Mouse (Mus musculus) granulocyte monocyte progenitor cell, adult 5-6 weeks (primary cell): ENCODE measurements at regions not wholly inside any gene's neighbourhood (a gene's known extent, or its start where the extent isn't known, plus 50 kb on each side); places are given as distances from the start of the nearest gene placed in this dataset.
"Not testable (repeated sequence)": the region's sequence is repeated elsewhere in the genome, so short reads cannot be mapped to it uniquely, and the experiment has no call there.

Source experiments
- ATAC-seq: replicated peaks from 2 replicates; pipeline ENCODE4 v1.8.0; 2016; ENCODE audit warnings: mild to moderate bottlenecking, moderate TSS enrichment, inconsistent platforms; ENCODE audit not compliant: poor library complexity, severe bottlenecking

DNA sequence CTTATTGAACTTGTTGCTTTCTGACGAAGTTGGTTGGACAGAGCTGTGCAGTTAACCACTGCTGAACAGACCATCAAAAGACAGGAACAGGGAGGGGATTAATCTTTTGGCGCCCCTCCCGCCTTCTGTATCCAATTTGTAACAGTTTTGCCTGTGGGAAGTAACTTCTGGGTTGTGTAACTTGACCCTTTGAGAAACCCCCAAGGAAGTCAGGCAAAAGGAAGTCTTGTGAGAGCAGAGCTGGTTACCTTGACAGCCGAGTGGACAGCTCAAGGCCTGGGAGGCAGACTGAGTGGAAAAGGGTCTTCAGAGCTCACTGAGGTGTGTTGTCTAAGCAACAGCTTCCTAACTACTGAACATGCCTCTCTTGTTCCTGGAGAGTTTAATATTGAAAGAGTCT, 75.8 kb upstream of the Hao2 start:
- no peak for ATAC-seq

DNA sequence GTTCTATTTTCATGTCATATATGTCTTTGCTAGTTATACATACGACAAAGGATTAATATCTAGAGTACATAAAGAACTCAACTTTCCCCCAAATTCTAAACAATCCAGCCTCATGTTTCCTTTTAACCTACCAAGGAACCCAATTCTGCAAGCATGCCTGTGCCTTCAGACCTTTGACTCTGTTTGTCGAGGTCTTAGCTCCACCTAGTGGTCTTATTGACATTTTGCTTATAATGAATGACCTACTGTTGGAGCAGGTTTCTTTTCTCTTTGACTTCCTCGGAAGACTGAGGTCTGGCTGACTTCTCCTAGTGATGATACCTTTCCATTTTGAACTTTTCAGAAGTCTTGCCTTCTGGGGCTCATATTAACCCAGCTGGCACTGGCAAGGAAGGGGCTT, 82.7 kb upstream of the Hao2 start:
- peak; percentile 52; the same call in 1 of the 2 replicates for ATAC-seq

DNA sequence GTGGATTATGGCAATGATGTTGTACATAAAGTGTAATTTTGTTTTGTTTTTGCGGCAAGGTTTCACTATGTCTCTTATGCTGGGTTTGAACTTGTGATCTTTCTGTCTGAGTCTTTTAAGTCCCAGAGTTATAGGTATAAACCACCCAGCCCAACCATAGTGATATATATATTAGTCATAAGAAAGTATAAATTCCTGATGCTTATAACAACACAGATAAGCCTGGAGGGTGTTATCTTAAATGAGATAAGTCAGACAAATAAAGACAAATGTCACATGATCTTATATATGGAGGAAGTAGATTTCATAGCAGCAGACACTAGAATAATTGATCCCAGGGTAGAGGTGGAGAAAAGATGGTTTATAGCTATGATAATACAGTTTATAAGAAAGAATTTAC, 89.7 kb upstream of the Hao2 start:
- ATAC-seq = no peak

DNA sequence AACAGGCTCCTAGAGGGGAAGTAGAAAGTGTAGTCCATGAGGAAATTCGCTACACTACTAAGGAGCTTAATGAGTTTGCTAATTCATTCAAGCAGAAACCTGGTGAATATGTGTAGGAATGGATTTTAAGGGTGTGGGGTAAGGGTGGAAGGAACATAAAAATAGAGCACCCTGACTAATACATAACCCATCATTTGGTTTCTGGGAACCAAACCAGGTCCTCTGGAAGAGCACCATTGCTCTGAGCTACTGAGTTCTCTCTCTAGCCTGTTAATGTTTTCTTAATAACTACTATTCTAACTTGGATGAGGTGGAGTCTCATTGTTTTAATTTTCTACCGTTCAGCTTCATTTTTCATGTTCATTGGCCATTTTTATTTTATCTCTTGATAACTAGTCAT, 94.2 kb upstream of the Hao2 start:
- not testable (repeated sequence) for ATAC-seq

DNA sequence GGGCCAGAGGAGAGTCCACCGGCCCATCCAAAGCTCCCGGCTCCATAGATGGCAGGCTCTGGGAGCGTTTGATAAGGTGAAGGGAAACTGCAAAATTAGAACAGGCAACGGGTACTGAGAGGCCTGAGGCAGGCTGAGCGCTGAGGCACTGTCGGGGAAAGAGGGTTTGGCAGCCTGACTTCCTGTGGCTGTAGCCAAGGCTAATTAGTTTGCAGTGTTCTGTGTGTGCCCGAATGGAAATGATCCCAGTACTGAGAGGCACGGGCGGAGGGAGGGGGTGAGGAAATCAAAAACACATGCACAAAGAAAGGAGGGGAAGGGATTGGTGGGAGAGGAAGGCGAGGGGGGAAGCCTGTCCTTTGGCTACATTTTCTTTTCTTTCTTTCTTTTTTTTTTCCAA, 97.8 kb upstream of the Hao2 start:
- no peak for ATAC-seq

DNA sequence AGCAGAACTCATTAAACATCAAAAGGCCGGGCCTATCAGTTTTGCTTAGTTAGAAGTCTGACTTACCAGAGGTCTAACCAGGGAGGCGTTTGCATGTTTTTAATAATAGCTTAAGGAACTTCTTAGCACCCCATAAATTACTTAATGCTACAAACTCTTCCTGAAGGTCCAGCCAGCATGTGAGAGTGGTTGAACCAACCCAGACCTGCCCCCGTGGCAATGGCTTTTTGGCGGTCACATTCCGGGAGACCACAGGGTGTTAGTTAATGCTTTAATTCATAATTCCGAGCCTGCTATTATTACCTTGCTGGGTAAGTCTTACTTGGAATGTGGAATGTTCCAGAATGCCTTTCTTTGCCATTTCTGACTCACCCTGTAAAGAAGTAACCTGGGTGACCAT, 98.2 kb upstream of the Hao2 start:
- ATAC-seq = no peak

DNA sequence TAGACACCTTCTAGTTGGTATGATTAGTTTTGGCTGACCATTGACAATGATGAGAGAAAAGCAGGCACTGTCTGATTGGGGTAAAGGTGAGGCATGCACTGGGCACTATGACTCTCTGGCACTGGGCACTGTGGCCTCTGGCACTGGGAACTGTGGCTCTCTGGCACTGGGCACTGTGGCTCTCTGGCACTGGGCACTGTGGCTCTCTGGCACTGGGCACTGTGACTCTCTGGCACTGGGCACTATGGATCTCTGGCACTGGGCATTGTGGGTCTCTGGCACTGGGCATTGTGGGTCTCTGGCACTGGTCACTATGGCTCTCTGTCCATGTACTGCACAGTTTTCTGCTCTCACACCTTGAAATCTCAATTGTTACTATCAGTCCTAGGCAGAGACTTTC, 101.0 kb upstream of the Hao2 start:
- no peak for ATAC-seq

DNA sequence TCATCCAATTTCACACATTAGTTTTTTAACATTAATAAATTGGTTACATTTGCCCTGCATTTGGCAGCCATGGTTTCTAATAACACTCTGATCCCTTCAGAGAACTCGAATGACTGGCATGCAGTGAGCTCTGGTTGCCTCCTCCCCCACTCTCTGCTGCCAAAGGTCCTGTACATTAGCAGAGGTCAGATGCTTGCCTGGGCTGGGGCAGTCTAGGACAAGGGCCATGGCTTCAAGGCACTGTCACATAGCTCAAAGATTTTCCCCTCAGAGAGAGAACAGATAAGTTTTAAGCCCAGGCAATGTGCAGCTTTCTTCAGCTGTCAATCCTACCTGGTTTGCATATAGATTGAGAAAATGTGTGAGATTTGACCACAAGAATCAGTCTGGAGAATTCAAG, 110.2 kb upstream of the Wars2 start:
- ATAC-seq = no peak

DNA sequence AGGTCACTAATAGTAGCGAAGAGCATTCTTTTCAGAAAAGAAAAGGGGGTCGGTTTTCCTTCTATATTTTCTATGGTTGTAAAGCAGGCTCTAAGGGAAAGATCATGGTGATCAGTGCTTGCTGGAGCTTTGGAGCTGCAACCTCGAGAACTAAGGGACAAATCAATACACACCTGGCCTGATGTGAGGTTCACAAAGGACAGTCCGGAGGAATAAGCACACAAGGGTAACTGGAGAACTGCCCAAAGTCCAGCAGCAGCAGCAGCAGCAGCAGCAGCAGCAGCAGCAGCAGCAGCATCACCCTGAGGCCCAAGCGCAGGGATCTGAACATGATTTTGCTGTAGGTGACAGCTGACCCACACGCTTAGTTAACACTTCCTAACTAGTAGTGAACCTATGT, 94.7 kb upstream of the Wars2 start:
- ATAC-seq = no peak

DNA sequence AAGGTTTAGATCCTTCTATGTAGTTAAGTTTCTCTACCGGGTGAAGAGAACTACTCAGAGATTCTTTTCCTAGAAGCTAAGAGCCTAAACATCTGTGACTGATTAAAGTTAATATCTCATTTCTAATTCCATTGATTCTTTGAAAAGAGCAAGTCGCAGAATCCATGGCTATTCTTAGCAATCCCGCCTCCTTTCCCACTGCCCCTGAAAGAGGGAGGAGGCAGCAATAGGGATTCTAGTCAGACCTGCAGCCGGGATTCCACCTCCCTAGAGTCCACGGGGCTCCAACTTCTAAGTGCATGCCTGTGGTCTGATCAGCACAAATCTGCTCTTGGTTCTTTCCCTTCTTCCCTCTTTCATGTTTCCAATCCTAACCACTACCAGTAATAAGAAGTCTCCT, 93.7 kb upstream of the Wars2 start:
- ATAC-seq = no peak

DNA sequence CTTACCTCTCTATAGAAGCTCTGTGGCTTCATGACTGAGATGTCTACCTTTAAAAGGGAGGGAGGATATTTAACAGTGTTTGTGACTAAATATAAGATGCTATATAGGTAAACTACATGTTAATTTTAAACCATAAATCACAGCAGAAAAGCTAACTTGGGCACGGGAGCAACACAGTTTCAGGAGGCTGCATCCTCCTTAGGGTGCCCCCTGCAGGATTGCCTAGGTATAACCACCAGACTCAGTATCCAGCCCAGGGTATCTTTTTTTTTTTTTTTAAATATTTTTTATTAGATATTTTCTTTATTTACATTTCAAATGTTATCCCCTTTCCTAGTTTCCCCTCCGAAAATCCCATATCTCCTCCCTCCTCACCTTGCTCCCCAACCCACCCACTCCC, 91.6 kb upstream of the Wars2 start:
- ATAC-seq = no peak

DNA sequence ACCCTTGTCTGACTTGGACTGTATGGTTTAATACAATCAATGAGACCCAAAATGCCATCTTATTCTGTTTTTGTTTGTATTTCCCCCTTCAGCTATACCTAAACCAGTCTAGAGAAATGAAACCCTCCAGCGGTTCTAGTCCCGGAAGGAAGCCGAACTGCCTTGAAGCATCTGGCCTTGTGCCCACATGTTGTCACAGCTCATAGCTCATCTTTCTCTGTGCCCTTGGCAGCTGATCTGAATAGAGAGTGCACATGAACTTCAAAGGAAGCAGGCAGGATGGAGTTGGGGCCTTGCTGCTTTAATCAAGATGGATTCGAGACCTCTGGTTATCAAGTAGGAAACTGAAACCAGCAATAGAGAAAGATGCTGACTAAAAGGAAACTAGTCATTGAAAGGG, 88.7 kb upstream of the Wars2 start:
- ATAC-seq = no peak

DNA sequence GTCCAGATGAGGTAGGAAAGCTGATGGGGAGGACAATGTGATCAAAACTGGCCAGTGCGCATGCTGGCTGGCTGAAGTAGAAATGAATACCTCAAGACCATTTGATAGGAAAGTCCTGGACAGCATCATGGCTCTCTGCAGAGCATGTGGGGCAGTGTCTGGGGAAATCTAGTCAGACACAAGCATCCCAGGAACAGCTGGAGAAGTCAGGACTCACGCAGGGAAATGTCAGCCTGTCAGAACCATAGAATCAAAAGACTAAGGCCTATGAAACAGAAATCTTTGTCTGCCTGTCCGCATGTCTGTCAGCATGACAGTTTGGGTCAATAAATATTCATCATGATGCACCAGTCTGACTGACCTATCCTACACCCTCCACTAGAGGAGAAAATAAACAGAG, 73.7 kb upstream of the Wars2 start:
- ATAC-seq = no peak
